Mouse (Mus musculus): ENCODE measurements at regions not wholly inside any gene's neighbourhood (a gene's known extent, or its start where the extent isn't known, plus 50 kb on each side); places are given as distances from the start of the nearest gene placed in this dataset.

DNA sequence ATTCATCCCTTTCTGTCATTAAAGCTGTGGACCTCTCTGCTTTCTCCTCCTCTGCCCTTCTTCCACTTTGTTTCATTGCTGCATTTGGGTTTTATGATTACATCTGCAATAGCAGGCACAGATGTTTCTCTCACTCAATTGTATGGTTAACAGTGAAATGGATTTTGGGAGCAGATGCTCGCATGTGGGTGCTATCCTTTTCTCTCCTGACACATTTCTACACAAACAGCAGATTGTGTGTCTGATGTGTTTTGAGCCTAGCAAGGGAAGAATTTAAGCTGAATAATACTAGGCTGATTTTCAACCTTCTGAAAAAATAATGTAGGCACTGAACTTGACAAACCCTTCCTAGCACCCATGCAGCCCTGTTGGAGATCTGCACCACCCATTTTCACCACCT lies 56.9 kb upstream of the Ldoc1 start:
- DNase-seq, result no peak

DNA sequence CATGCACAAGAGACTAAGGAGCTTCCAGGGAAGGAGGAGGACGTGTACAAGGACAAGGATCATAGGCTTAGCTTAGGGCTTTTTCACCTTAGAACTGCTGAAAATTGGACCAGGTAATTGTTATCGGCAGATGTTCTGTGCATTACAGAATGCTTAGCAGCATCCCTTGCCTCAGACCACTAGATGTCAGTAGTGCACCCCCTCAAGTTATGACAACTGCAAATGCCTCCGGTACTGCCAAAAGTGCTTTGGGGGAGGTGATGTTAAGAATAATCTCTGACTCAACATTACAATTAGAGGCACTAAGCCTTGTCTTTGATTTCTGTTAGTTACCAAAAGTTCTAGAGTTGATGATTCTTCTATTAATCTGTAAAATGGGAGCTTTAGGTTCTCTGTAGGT lies 56.2 kb upstream of the Ldoc1 start:
- peak; percentile 3 for DNase-seq
